7 mouse cellular contexts compared by ENCODE assay signal in genomic region chr15:83122566-83123145, GRCm38 (mm10). TPM values are rescaled to one million over a fixed set of nuclear protein-coding genes. Genes with fewer than 3 reads are reported as not detected.
DNase-seq lines count a peak whose midpoint lies in the region; ATAC-seq and TF ChIP-seq lines count a peak whose summit lies in the region.

TSS of gene Rrp7a (minus strand) at chr15:83122801.

- peak within 1 kb of the TSS; percentile 74 for H3K4me2 ChIP-seq in intestine, postnatal 0 days (replicated peaks; ENCODE audit: low read depth)
- H3K4me2 ChIP-seq in midbrain, embryonic 12.5 days (replicated peaks): peak within 1 kb of the TSS; percentile 81

- TF ChIP-seq POLR2A in small intestine, adult 2 months (IDR thresholded peaks at IDR 0.05; ENCODE audit: low read depth, low read length): no peak

- H3K27ac ChIP-seq in intestine, postnatal 0 days (ENCODE audit: low read depth, low read length): no peak within 1 kb of the TSS
- peak within 1 kb of the TSS; percentile 87 for H3K27ac ChIP-seq in midbrain, embryonic 12.5 days (replicated peaks)
- H3K27ac ChIP-seq in small intestine, adult 2 months (ENCODE audit: insufficient read depth, low read depth, low read length): peak within 1 kb of the TSS; percentile 40; the same call in 1 of the 2 replicates

- peaks cover 40% of the 10 kb centered on the region for H3K36me3 ChIP-seq in intestine, postnatal 0 days (ENCODE audit: control insufficient read depth, insufficient read depth)
- H3K36me3 ChIP-seq in midbrain, embryonic 12.5 days: peaks cover 55% of the 10 kb centered on the region
- peaks cover 39% of the 10 kb centered on the region for H3K36me3 ChIP-seq in small intestine, adult 2 months (ENCODE audit: control insufficient read depth, insufficient read depth, low read length)

- peak within 1 kb of the TSS; percentile 76 for H3K4me3 ChIP-seq in intestine, postnatal 0 days (ENCODE audit: low read depth, low read length)
- peak within 1 kb of the TSS; percentile 88 for H3K4me3 ChIP-seq in midbrain, embryonic 12.5 days
- H3K4me3 ChIP-seq in small intestine, adult 2 months (ENCODE audit: low read depth, low read length): peak within 1 kb of the TSS; percentile 99

- no peaks in the 10 kb centered on the region for H3K27me3 ChIP-seq in intestine, postnatal 0 days (replicated peaks; ENCODE audit: control insufficient read depth, insufficient read depth, low read length)
- no peaks in the 10 kb centered on the region for H3K27me3 ChIP-seq in midbrain, embryonic 12.5 days
- H3K27me3 ChIP-seq in small intestine, adult 2 months (ENCODE audit: control insufficient read depth, insufficient read depth, low read length): no peaks in the 10 kb centered on the region

- 8% methylated on average over 32 of the region's 32 CpGs for WGBS in intestine, postnatal 0 days
- 11% methylated on average over 32 of the region's 32 CpGs for WGBS in midbrain, embryonic 12.5 days
- WGBS in small intestine, adult 2 months: 4% methylated on average over 32 of the region's 32 CpGs

- intact Hi-C loops in left cerebral cortex, postnatal 4 days (cut with DNase I): loop anchor here (2.0 kb wide), 1 partner anchor 26 kb away; the partner anchor contains the start of gene Poldip3

- peak within 1 kb of the TSS; percentile 64; the same call in 1 of the 2 replicates for H3K9ac ChIP-seq in intestine, postnatal 0 days (ENCODE audit: low read depth, low read length)
- peak within 1 kb of the TSS; percentile 70 for H3K9ac ChIP-seq in midbrain, embryonic 12.5 days (replicated peaks)

- H3K9me3 ChIP-seq in intestine, postnatal 0 days (ENCODE audit: control insufficient read depth): no peaks in the 10 kb centered on the region
- H3K9me3 ChIP-seq in midbrain, embryonic 12.5 days: no peaks in the 10 kb centered on the region

- no peaks in the 10 kb centered on the region; the same call in 1 of the 2 replicates for H3K4me1 ChIP-seq in intestine, postnatal 0 days (replicated peaks; ENCODE audit: control insufficient read depth, insufficient read depth, low read length)
- peaks cover 13% of the 10 kb centered on the region for H3K4me1 ChIP-seq in midbrain, embryonic 12.5 days
- peaks cover 7% of the 10 kb centered on the region; the same call in 1 of the 2 replicates for H3K4me1 ChIP-seq in small intestine, adult 2 months (ENCODE audit: control insufficient read depth, insufficient read depth, insufficient read length, low read length)

- ATAC-seq in intestine, postnatal 0 days: peak; percentile 77
- ATAC-seq in midbrain, embryonic 12.5 days (ENCODE audit: low FRiP score, low read depth): peak; percentile 89

- DNase-seq in adrenal gland, adult 8-10 months: peak; percentile 92
- DNase-seq in embryo, embryonic 9.5 days (ENCODE audit: extremely low spot score): peak; percentile 94
- no peak for DNase-seq in gonadal fat pad, adult 2 months (ENCODE audit: low read depth)
- peak; percentile 92 for DNase-seq in left cerebral cortex, postnatal 4 days

- no peak for TF ChIP-seq CTCF in intestine, postnatal 0 days (IDR thresholded peaks at IDR 0.05; ENCODE audit: low read depth)
- TF ChIP-seq CTCF in small intestine, adult 2 months (IDR thresholded peaks at IDR 0.05; ENCODE audit: extremely low read depth, insufficient read length, insufficient replicate concordance, low read depth, low read length): no peak

RNA-seq across cellular contexts. Expression of gene Rrp7a, which starts in this region (rescaled TPM):
- 100 to 1,000 TPM; 100 to 115 (median 102) TPM for total RNA-seq in adrenal gland, adult 8-10 months (2022)
- polyA plus RNA-seq in gonadal fat pad, adult 2 months (2012; rRNA removed): 92.7 and 96.7 TPM in 2 replicates
- polyA plus RNA-seq in intestine, postnatal 0 days (2015; fragmentation: Nextera tagmentation; extraction: Ambion mirVana): 32.1 and 32.7 TPM in 2 replicates
- 100 to 1,000 TPM; 125 to 127 TPM for total RNA-seq in left cerebral cortex, postnatal 4 days (2021)
- 64.6 and 73.9 TPM in 2 replicates for polyA plus RNA-seq in midbrain, embryonic 12.5 days (2016; fragmentation: Nextera tagmentation; extraction: Ambion mirVana)
- 33.1 and 72.4 TPM in 2 replicates for polyA plus RNA-seq in small intestine, adult 2 months (2012; rRNA removed)
